Mouse (Mus musculus): ENCODE measurements around the gene D430041D05Rik. TPM values are rescaled to one million over a fixed set of nuclear protein-coding genes. Genes with fewer than 3 reads are reported as not detected.

D430041D05Rik gene
- polyA plus RNA-seq, 1 experiment = not detected

- Histone ChIP-seq H3K4me1 (ENCODE audit: control insufficient read depth, insufficient read depth, low read length) (no peaks in the 10 kb centered on the region), H3K4me3 (ENCODE audit: insufficient read depth, low read length) (no peak overlapping the region), H3K27ac (ENCODE audit: insufficient read depth, low read length) (no peak overlapping the region)
- TF ChIP-seq CTCF (IDR thresholded peaks at IDR 0.05; ENCODE audit: borderline replicate concordance, insufficient read depth, low read length) = no peak
Observed at GRCm38 (mm10) chr2:104197281-104197680, 213.5 kb downstream of the D430041D05Rik start.

GRCm38 (mm10) chr2:104192401-104193141 lies 218.2 kb downstream of the D430041D05Rik start:
- Histone ChIP-seq H3K4me3 (ENCODE audit: insufficient read depth, low read length) (no peak overlapping the region), H3K4me1 (ENCODE audit: control insufficient read depth, insufficient read depth, low read length) (no peaks in the 10 kb centered on the region), H3K27ac (ENCODE audit: insufficient read depth, low read length) (no peak overlapping the region)
- TF ChIP-seq CTCF (IDR thresholded peaks at IDR 0.05; ENCODE audit: borderline replicate concordance, insufficient read depth, low read length) = no peak
- no peak for TF ChIP-seq POLR2A (IDR thresholded peaks at IDR 0.05; ENCODE audit: low read depth, low read length)

- H3K4me1 ChIP-seq (ENCODE audit: control insufficient read depth, insufficient read depth, low read length) = no peaks in the 10 kb centered on the region
- no peak for TF ChIP-seq CTCF (IDR thresholded peaks at IDR 0.05; ENCODE audit: borderline replicate concordance, insufficient read depth, low read length)
- no peak for TF ChIP-seq POLR2A (IDR thresholded peaks at IDR 0.05; ENCODE audit: low read depth, low read length)
- H3K27ac ChIP-seq (ENCODE audit: insufficient read depth, low read length) = no peak overlapping the region
- no peak overlapping the region for H3K4me3 ChIP-seq (ENCODE audit: insufficient read depth, low read length)
Observed at GRCm38 (mm10) chr2:104191723-104192122, 219.1 kb downstream of the D430041D05Rik start.

GRCm38 (mm10) chr2:104188859-104189258 lies 222.0 kb downstream of the D430041D05Rik start:
- TF ChIP-seq CTCF (IDR thresholded peaks at IDR 0.05; ENCODE audit: borderline replicate concordance, insufficient read depth, low read length) (no peak), POLR2A (IDR thresholded peaks at IDR 0.05; ENCODE audit: low read depth, low read length) (no peak)
- no peak overlapping the region for H3K27ac ChIP-seq (ENCODE audit: insufficient read depth, low read length)

GRCm38 (mm10) chr2:104187073-104187472 lies 223.7 kb downstream of the D430041D05Rik start:
- TF ChIP-seq CTCF (IDR thresholded peaks at IDR 0.05; ENCODE audit: borderline replicate concordance, insufficient read depth, low read length) = no peak
- TF ChIP-seq POLR2A (IDR thresholded peaks at IDR 0.05; ENCODE audit: low read depth, low read length) = no peak
- no peaks in the 10 kb centered on the region for H3K4me1 ChIP-seq (ENCODE audit: control insufficient read depth, insufficient read depth, low read length)
- H3K4me3 ChIP-seq (ENCODE audit: insufficient read depth, low read length) = no peak overlapping the region
- H3K27ac ChIP-seq (ENCODE audit: insufficient read depth, low read length) = no peak overlapping the region

More at GRCm38 (mm10) chr2:104188859-104189258, 222.0 kb downstream of the D430041D05Rik start:
- Histone ChIP-seq H3K4me3 (ENCODE audit: insufficient read depth, low read length) (no peak overlapping the region), H3K4me1 (ENCODE audit: control insufficient read depth, insufficient read depth, low read length) (no peaks in the 10 kb centered on the region)

- TF ChIP-seq CTCF (IDR thresholded peaks at IDR 0.05; ENCODE audit: borderline replicate concordance, insufficient read depth, low read length) = no peak
- no peak for TF ChIP-seq POLR2A (IDR thresholded peaks at IDR 0.05; ENCODE audit: low read depth, low read length)
- H3K4me3 ChIP-seq (ENCODE audit: insufficient read depth, low read length) = no peak overlapping the region
Observed at GRCm38 (mm10) chr2:104185616-104186015, 225.2 kb downstream of the D430041D05Rik start.

GRCm38 (mm10) chr2:104184296-104184695 lies 226.5 kb downstream of the D430041D05Rik start:
- TF ChIP-seq POLR2A (IDR thresholded peaks at IDR 0.05; ENCODE audit: low read depth, low read length) (no peak), CTCF (IDR thresholded peaks at IDR 0.05; ENCODE audit: borderline replicate concordance, insufficient read depth, low read length) (no peak)
- no peak overlapping the region for H3K27ac ChIP-seq (ENCODE audit: insufficient read depth, low read length)

More at GRCm38 (mm10) chr2:104185616-104186015, 225.2 kb downstream of the D430041D05Rik start:
- H3K27ac ChIP-seq (ENCODE audit: insufficient read depth, low read length) = no peak overlapping the region
- no peaks in the 10 kb centered on the region for H3K4me1 ChIP-seq (ENCODE audit: control insufficient read depth, insufficient read depth, low read length)

GRCm38 (mm10) chr2:104183246-104183845 lies 227.5 kb downstream of the D430041D05Rik start:
- H3K27ac ChIP-seq (ENCODE audit: insufficient read depth, low read length) = no peak overlapping the region
- H3K4me3 ChIP-seq (ENCODE audit: insufficient read depth, low read length) = no peak overlapping the region
- no peaks in the 10 kb centered on the region for H3K4me1 ChIP-seq (ENCODE audit: control insufficient read depth, insufficient read depth, low read length)
- TF ChIP-seq CTCF (IDR thresholded peaks at IDR 0.05; ENCODE audit: borderline replicate concordance, insufficient read depth, low read length) (no peak), POLR2A (IDR thresholded peaks at IDR 0.05; ENCODE audit: low read depth, low read length) (no peak)

More at GRCm38 (mm10) chr2:104184296-104184695, 226.5 kb downstream of the D430041D05Rik start:
- Histone ChIP-seq H3K4me3 (ENCODE audit: insufficient read depth, low read length) (no peak overlapping the region), H3K4me1 (ENCODE audit: control insufficient read depth, insufficient read depth, low read length) (no peaks in the 10 kb centered on the region)

- H3K4me3 ChIP-seq (ENCODE audit: insufficient read depth, low read length) = no peak overlapping the region
- no peak overlapping the region for H3K27ac ChIP-seq (ENCODE audit: insufficient read depth, low read length)
- peaks cover 2% of the 10 kb centered on the region; the same call in 1 of the 2 replicates for H3K4me1 ChIP-seq (ENCODE audit: control insufficient read depth, insufficient read depth, low read length)
- TF ChIP-seq CTCF (IDR thresholded peaks at IDR 0.05; ENCODE audit: borderline replicate concordance, insufficient read depth, low read length) (no peak), POLR2A (IDR thresholded peaks at IDR 0.05; ENCODE audit: low read depth, low read length) (no peak)
Observed at GRCm38 (mm10) chr2:104179636-104180035, 231.2 kb downstream of the D430041D05Rik start.

- Histone ChIP-seq H3K27ac (ENCODE audit: insufficient read depth, low read length) (no peak overlapping the region), H3K4me1 (ENCODE audit: control insufficient read depth, insufficient read depth, low read length) (peaks cover 2% of the 10 kb centered on the region; the same call in 1 of the 2 replicates), H3K4me3 (ENCODE audit: insufficient read depth, low read length) (no peak overlapping the region)
- TF ChIP-seq CTCF (IDR thresholded peaks at IDR 0.05; ENCODE audit: borderline replicate concordance, insufficient read depth, low read length) = no peak
- no peak for TF ChIP-seq POLR2A (IDR thresholded peaks at IDR 0.05; ENCODE audit: low read depth, low read length)
Observed at GRCm38 (mm10) chr2:104178251-104178650, 232.6 kb downstream of the D430041D05Rik start.
